Mouse (Mus musculus) adipocyte (in vitro differentiated cells): ENCODE data around the gene Kdelc2.

Experiments used
- DNase-seq: peaks from one replicate; pipeline ENCODE4 v3.0.0-alpha.2; 2016; ENCODE audit warnings: low spot score

Gene Kdelc2

DNA sequence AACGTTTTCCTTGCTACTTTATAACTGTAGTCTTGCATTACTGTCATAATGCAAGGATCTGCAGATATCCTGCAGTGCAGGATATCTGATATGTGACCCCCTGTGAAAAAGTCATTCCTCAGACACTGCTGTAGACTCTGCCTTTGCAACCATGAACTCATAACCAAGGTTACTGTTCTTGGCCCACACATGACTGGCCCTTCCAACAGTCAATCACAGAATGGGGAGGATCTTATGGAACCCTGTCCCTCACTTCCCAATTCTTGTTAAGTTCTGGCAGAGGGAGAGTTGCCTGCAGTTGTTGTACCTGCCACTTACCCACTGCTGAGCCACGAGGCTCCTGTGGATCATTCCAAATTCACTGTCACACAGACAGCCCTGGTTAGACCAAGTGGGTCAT lies 3.6 kb downstream of the Kdelc2 start:
- peak; percentile 19 for DNase-seq

DNA sequence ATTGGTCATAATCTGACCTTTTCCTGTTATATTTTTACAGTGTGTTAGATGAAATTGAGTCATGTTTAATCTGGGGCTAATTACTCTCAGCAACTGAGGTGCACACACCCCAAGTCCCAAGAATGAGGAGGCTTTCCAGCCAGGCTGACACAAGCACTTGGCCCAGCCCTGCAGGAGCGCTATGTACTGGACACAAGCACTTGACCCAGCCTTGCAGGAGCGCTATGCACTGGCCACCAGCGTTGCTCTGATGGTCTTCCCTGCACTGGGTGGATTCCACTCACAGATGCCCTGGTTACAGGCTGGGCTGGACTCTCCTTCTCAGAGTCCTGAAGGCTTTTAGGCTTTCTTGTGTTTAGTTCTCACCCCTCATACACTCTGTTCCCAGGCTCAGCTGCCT lies 5.3 kb downstream of the Kdelc2 start:
- DNase-seq: no peak

DNA sequence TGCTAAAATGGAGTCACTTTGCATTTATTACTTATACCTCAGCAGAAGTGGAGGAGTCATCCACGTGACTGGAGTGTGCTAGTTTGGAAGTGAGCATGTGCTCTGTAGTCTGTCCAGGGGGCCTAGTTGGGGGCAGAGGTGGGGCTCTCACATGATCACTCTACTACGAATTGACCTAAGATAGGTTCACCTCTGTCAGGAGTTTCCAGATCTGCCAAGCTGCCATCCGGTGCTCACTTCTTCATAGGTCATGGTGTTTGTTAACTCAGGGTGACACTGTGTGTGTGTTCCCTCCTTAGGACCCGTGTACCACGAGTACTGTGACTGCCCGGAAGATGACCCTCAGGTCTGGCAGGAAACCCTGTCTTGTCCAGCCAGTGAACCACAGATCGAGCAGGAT lies 6.3 kb downstream of the Kdelc2 start:
- no peak for DNase-seq

GRCm38 (mm10) chr9:53397685-53398387 lies 14.0 kb downstream of the Kdelc2 start:
- DNase-seq: no peak

DNA sequence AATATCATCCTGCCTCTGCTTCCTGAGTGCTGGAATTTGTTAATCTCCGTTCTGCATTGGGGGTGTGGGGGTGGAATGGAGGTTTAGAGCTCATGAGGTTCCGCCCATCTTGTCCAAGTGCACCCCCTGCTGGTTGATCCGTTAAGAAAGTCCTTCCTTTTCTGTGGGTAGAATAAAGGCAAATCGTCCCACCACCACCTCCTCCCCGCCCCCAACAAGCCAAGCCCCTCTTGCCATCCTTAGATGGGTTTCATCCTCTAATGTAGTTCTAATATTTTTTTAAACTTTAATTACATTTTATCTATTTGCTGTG lies 14.5 kb downstream of the Kdelc2 start:
- peak; percentile 81 for DNase-seq

- no peak for DNase-seq
Observed at GRCm38 (mm10) chr9:53399537-53399936, 15.7 kb downstream of the Kdelc2 start.

GRCm38 (mm10) chr9:53400696-53401095 lies 16.9 kb downstream of the Kdelc2 start:
- DNase-seq: no peak

- DNase-seq: no peak
Observed at GRCm38 (mm10) chr9:53401146-53401545, 17.3 kb downstream of the Kdelc2 start.

- DNase-seq: no peak
Observed at GRCm38 (mm10) chr9:53402291-53402711, 18.5 kb downstream of the Kdelc2 start, which contains the start of gene 4930550C14Rik. Gene 4930550C14Rik, plus strand, starts transcription at chr9:53402325.

DNA sequence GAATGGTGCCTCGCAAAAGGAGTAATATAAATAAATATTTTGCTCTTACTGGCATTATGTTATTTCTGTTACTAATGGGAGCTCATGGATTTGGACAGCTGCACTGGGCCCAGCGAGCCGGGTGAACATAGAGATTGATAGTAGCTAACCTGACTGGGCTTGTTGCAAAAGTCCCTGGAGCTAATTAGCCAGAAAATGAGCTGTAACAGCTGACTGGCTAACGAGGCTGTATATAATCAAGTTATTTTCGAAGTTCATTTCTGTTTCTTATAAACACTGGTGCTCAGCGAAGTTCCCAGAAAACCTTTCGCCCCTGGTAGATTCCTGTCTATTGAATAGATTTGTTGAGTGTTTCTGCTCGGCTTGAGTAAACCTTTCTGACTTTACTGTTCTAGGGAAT lies 19.2 kb downstream of the Kdelc2 start:
- DNase-seq: no peak

- no peak for DNase-seq
Observed at GRCm38 (mm10) chr9:53404050-53404752, 20.4 kb downstream of the Kdelc2 start.

DNA sequence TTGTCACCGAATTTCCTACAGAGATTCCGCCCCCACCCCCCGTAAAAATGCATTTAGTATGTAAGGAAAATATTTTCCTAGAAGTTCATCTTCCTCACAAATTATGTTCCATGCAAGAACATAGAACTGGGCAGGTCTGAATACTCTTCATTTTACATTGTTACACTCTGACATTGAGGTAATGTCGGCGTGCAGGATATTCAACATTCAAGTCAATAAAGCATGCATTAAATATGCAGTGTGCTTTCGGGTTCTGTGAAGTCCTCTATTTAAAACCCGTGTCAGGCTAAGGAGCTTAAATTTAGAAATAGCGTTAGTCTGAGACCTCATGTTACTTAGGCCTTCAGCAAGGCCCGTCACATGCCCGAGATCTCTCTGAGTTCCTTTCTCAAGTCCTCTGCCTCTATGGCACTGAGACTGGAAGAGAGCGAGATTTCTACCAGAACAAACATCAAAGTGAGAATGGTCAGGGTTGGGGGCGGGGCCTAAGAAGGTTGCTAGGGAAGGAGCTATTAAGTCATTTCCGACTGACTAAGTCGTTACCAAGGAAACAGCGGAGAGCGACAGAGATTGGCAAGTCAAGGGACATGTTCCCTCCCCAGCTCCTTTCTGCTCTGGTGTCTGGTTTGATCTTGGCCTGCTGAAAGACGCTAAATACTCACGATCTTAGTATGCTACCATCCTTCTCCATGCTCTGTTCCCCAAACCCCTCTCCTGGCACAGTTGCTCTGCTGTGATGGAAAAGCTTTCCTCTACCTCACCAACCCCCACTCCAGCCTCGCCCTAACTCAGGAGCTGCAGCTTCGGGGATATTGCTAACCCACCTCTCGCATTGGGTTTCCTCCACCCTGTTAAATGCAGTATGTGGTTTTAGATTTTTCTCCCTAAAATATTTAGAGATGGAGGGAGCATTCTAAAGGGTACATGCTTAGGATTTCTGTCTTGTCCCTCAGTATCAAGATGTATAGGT lies 21.2 kb downstream of the Kdelc2 start:
- no peak for DNase-seq

GRCm38 (mm10) chr9:53408548-53408947 lies 24.7 kb downstream of the Kdelc2 start:
- DNase-seq: no peak

GRCm38 (mm10) chr9:53408953-53409361 lies 25.1 kb downstream of the Kdelc2 start:
- peak; percentile 26 for DNase-seq

- DNase-seq: no peak
Observed at GRCm38 (mm10) chr9:53409427-53409826, 25.6 kb downstream of the Kdelc2 start.

DNA sequence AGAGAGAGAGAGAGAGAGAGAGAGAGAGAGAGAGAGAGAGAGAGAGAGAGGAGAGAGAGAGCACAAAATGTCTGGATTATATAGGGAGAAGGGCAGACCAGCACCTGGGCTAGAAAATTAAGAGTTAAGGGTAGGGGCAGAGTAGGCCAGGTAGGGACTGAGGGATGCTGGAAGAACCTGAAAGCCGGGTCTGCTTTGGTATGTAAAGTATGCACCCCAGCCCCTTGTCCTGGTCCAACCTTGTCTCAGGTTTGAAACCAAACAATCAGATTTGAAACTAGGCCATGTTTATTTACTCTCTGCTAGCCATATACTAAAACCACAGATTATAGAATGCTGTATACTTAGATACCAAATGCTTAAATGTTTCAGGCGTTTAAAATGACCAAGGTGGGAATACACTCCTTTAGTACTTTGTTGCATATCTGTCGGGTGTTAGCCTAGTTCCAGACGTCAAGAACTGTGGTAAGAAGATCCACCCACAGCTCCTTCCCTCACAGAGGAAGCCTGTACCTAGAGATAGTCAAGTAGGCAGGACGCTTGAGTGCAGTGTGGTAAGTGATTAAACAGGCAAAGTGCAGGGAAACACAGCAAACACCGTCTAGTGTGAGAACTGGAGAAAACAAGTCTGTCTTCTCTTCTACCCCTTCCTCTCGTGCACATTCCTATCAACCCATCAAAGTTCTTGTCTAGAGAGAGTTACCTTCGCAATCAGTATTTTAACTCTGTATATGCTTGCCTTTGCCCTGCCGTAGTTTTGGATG lies 38.5 kb downstream of the Kdelc2 start:
- no peak for DNase-seq

DNA sequence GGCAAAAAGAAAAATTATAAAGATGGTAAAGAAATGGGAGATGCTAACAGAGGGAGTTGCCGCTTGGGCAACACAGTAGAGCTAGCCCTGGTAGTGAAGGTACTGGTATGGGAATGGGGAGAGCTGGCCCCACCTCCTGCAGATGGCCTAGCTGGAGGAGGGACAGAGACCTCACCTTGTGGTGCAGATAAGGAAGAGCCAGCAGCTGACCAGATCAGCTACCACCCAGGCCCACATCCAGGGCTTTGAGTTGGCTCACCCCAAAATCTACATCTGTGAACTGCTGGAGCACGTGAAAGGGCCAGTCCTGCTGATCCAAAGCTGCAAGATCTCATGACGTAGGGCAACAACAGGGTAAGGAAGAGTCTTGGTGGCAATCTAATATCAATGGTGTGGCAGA lies 42.9 kb downstream of the Kdelc2 start:
- no peak for DNase-seq

GRCm38 (mm10) chr9:53427638-53428037 lies 43.8 kb downstream of the Kdelc2 start:
- peak; percentile 7 for DNase-seq

DNA sequence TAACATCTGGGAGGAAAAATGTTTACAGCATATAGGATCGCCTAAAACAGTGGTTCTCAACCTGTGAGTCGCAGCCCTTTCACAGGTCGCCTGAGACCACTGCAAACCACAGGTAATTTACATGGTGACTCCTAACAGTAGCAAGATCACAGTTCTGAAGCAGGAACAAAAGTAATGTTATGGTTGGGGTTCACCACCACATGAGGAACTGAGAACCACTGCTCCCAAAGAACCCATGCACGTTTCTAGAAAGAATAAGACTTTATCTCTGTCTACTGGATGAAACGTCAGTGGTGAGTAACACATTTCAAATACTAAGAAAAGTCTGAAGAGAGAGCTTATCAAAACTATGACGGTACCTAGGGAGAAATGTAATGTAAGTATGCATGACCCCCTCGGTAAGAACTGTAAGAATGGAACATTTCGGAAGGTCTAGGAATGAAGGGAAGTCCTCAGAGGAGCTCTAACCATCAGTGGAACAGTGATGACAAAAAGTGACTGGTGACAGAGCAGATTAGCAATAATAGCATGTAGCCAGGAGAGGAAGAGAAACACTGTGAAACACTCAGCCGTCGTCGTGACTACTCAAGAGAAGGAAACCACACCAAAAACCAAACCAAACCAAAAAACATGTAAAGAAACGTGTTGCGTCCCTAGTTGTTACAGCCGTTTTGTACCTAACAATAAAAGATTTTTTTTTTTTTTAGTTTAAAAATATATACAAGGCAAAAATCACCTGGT lies 52.2 kb downstream of the Kdelc2 start:
- DNase-seq: no peak

DNA sequence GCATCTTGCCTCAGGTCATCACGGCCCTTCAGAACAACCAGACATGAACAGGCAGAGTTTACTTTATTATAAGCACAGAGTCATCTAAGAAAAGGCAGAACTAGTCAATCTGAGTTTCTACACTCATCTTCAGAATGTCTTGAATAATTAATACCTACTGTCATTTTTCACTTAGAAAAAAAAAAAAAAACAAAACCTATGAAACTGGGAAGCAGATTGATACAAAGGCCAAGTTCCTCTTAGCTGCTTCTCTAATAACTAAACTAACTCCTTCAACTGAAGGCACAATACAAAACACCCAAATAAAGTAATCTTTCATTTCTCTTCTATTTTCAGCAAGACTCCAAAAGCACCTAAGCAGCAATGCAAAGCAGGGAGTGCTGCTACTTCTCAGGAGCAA lies 66.8 kb downstream of the Kdelc2 start:
- no peak for DNase-seq
